Mouse (Mus musculus) gastrocnemius, postnatal 14 days (tissue): ENCODE measurements around the gene Rprd2. TPM values are rescaled to one million over a fixed set of nuclear protein-coding genes. Genes with fewer than 3 reads are reported as not detected.
"Not testable (repeated sequence)": the region's sequence is repeated elsewhere in the genome, so short reads cannot be mapped to it uniquely, and the experiment has no call there.

ENCODE experiments used
- DNase-seq: peaks from one replicate; pipeline ENCODE4 v3.0.0; 2021; ENCODE audit warnings: mixed read lengths
- intact Hi-C: fragments of 180-260 bp; cut with DNase I; formaldehyde crosslinking; loops from one replicate; pipeline ENCODE4 v1.15.1; 2025; ENCODE audit warnings: low total_unique reads
- total RNA-seq, 2 experiments: library from RNA; stranded (reverse); gene quantifications; 2 replicates each; pipeline ENCODE4 v1.2.3; 2021

The Rprd2 gene
- total RNA-seq, 2 experiments from 2014 or later = 29.0 to 29.3 TPM

GRCm38 (mm10) chr3:95820046-95821010 is 1.7 kb upstream of the Rprd2 start:
- no peak for DNase-seq
- intact Hi-C loops = no loop called here

- intact Hi-C loops = no loop called here
- peak; percentile 100 for DNase-seq
These were observed 805 bp upstream of the Rprd2 start for GRCm38 (mm10) chr3:95819351-95819985.

GRCm38 (mm10) chr3:95818026-95818511 is 594 bp downstream of the Rprd2 start:
- intact Hi-C loops = no loop called here
- peak; percentile 16 for DNase-seq

- intact Hi-C loops = no loop called here
- no peak for DNase-seq
These were observed 2.0 kb downstream of the Rprd2 start for GRCm38 (mm10) chr3:95816681-95817080.

- DNase-seq = no peak
- intact Hi-C loops = no loop called here
These were observed 10.3 kb downstream of the Rprd2 start for GRCm38 (mm10) chr3:95808384-95808783.

- intact Hi-C loops = not testable (repeated sequence)
These were observed 11.0 kb downstream of the Rprd2 start for GRCm38 (mm10) chr3:95807630-95808029.

GRCm38 (mm10) chr3:95806677-95807076 is 12.0 kb downstream of the Rprd2 start:
- no peak for DNase-seq
- intact Hi-C loops = no loop called here

More at GRCm38 (mm10) chr3:95807630-95808029, 11.0 kb downstream of the Rprd2 start:
- DNase-seq = not testable (repeated sequence)

GRCm38 (mm10) chr3:95803851-95804250 is 14.8 kb downstream of the Rprd2 start:
- DNase-seq = no peak
- intact Hi-C loops = no loop called here

GRCm38 (mm10) chr3:95798756-95799155 is 19.9 kb downstream of the Rprd2 start:
- intact Hi-C loops = no loop called here
- no peak for DNase-seq

- DNase-seq = no peak
- intact Hi-C loops = no loop called here
These were observed 24.4 kb downstream of the Rprd2 start for GRCm38 (mm10) chr3:95794299-95794698.

GRCm38 (mm10) chr3:95793662-95794061 is 25.0 kb downstream of the Rprd2 start:
- DNase-seq = no peak
- intact Hi-C loops = no loop called here

- intact Hi-C loops = no loop called here
- no peak for DNase-seq
These were observed 33.2 kb downstream of the Rprd2 start for GRCm38 (mm10) chr3:95785501-95785900.

- no peak for DNase-seq
These were observed 46.7 kb downstream of the Rprd2 start for GRCm38 (mm10) chr3:95771985-95772384.

GRCm38 (mm10) chr3:95765534-95765933 is 53.1 kb downstream of the Rprd2 start:
- intact Hi-C loops = no loop called here
- DNase-seq = no peak

More at GRCm38 (mm10) chr3:95771985-95772384, 46.7 kb downstream of the Rprd2 start:
- intact Hi-C loops = loop anchor here (10.0 kb wide), 2 partner anchors 137 to 257 kb away; no protein-coding TSS in a partner anchor

- intact Hi-C loops = no loop called here
- DNase-seq = no peak
These were observed 54.9 kb downstream of the Rprd2 start for GRCm38 (mm10) chr3:95763811-95764210.

- intact Hi-C loops = no loop called here
- no peak for DNase-seq
These were observed 55.7 kb downstream of the Rprd2 start for GRCm38 (mm10) chr3:95762961-95763360.

GRCm38 (mm10) chr3:95761771-95762170 is 56.9 kb downstream of the Rprd2 start:
- no peak for DNase-seq
- intact Hi-C loops = no loop called here

- DNase-seq = no peak
- intact Hi-C loops = no loop called here
These were observed 58.0 kb downstream of the Rprd2 start for GRCm38 (mm10) chr3:95760656-95761055.

- no peak for DNase-seq
- intact Hi-C loops = no loop called here
These were observed 58.6 kb downstream of the Rprd2 start, which contains the start of gene Tars2 for GRCm38 (mm10) chr3:95760106-95760505. Tars2 (minus strand) TSS chr3:95760206.

- DNase-seq = no peak
- intact Hi-C loops = no loop called here
These were observed 60.0 kb downstream of the Rprd2 start for GRCm38 (mm10) chr3:95758467-95759218.
